Comparison of ENCODE assay signal across 8 mouse cellular contexts in the genomic region with DNA sequence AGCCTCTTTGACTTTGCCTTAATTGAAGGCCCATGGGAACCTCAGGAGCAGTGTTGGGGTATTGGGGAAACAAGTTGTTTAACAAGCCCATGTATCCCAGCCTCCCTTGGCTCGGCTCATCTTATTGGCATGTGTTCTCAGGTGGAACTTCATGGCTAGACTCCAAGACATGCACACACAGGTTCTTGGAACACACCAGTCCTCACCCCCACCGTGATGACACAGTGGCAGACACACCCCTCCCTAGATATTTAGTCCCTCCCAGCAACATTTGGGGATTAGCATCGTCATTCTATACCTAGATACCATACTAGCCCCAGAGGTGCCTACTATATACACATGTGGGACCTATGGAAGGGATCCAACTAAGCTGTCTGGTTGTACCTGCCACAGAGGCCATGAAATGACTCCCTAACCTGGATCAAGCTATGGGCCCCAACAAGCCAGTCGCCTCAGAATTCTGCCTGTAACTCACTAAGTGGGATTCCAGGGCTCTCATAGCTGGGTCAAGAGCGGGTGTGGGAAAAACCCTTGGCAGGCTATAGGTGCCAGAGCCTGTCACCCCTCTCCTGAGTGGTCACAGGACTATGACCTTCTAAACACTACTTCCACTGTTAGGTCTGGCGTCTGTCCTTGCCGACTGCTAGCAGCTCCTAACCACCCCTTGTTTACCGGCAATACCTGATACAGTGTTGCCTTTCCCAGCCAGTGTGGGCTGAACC. TPM values are rescaled to one million over a fixed set of nuclear protein-coding genes. Genes with fewer than 3 reads are reported as not detected.
DNase-seq lines count a peak whose midpoint lies in the region; ATAC-seq lines count a peak whose summit lies in the region.

No protein-coding gene starts in this region.

- no peaks in the 10 kb centered on the region for H3K27me3 ChIP-seq in megakaryocyte, embryonic 14.5 days (replicated peaks)
- H3K27me3 ChIP-seq in heart, embryonic 11.5 days (ENCODE audit: control insufficient read depth, insufficient read depth, low read length), result no peaks in the 10 kb centered on the region
- H3K27me3 ChIP-seq in neural tube, embryonic 15.5 days (replicated peaks), result peaks cover 8% of the 10 kb centered on the region; the same call in 1 of the 2 replicates

- H3K4me2 ChIP-seq in heart, embryonic 11.5 days, result peak overlapping the region; percentile 97
- peak overlapping the region; percentile 92 for H3K4me2 ChIP-seq in neural tube, embryonic 15.5 days

- H3K9me3 ChIP-seq in megakaryocyte, embryonic 14.5 days, result no peaks in the 10 kb centered on the region
- no peaks in the 10 kb centered on the region for H3K9me3 ChIP-seq in heart, embryonic 11.5 days (replicated peaks; ENCODE audit: control insufficient read depth, low read length)
- H3K9me3 ChIP-seq in neural tube, embryonic 15.5 days (replicated peaks), result no peaks in the 10 kb centered on the region

- H3K9ac ChIP-seq in heart, embryonic 11.5 days (ENCODE audit: low read depth, low read length), result peak overlapping the region; percentile 84; the same call in 1 of the 2 replicates
- H3K9ac ChIP-seq in neural tube, embryonic 15.5 days (replicated peaks), result no peak overlapping the region

- H3K4me1 ChIP-seq in megakaryocyte, embryonic 14.5 days, result peaks cover 77% of the 10 kb centered on the region
- peaks cover 43% of the 10 kb centered on the region for H3K4me1 ChIP-seq in heart, embryonic 11.5 days (ENCODE audit: control insufficient read depth, insufficient read depth, low read length)
- peaks cover 25% of the 10 kb centered on the region for H3K4me1 ChIP-seq in neural tube, embryonic 15.5 days

- H3K27ac ChIP-seq in heart, embryonic 11.5 days (ENCODE audit: low read depth, low read length), result no peak overlapping the region; the same call in 1 of the 2 replicates
- H3K27ac ChIP-seq in neural tube, embryonic 15.5 days (replicated peaks), result no peak overlapping the region

- H3K4me3 ChIP-seq in megakaryocyte, embryonic 14.5 days (replicated peaks), result peak overlapping the region; percentile 97
- peak overlapping the region; percentile 74 for H3K4me3 ChIP-seq in heart, embryonic 11.5 days (ENCODE audit: low read depth, low read length)
- H3K4me3 ChIP-seq in neural tube, embryonic 15.5 days (replicated peaks), result peak overlapping the region; percentile 56; the same call in 1 of the 2 replicates

- 56% methylated on average over 8 of the region's 8 CpGs for WGBS in heart, embryonic 11.5 days (ENCODE audit: insufficient replicate concordance)
- 88% methylated on average over 8 of the region's 8 CpGs for WGBS in neural tube, embryonic 15.5 days

- no peak for ATAC-seq in megakaryocyte, adult 5-6 weeks (ENCODE audit: poor library complexity, severe bottlenecking)
- ATAC-seq in heart, embryonic 11.5 days (replicated peaks; ENCODE audit: insufficient number of reproducible peaks, low FRiP score, low TSS enrichment), result no peak
- no peak for ATAC-seq in neural tube, embryonic 15.5 days (ENCODE audit: low FRiP score)

- peak; percentile 52 for DNase-seq in kidney, postnatal 10 days
- no peak for DNase-seq in ovary, postnatal 36 days (ENCODE audit: low spot score)
- no peak for DNase-seq in cerebellum, adult 11 months
- DNase-seq in frontal cortex, adult 2 months (ENCODE audit: extremely low spot score in 1 of 2, low spot score in 1 of 2), result no peak

- H3K36me3 ChIP-seq in megakaryocyte, embryonic 14.5 days (replicated peaks; ENCODE audit: low read length), result peaks cover 52% of the 10 kb centered on the region
- H3K36me3 ChIP-seq in heart, embryonic 11.5 days (ENCODE audit: control insufficient read depth, insufficient read depth, low read length), result 0 out of 2 replicates have a peak, but pooled peaks cover 7% of the 10 kb centered on the region
- peaks cover 23% of the 10 kb centered on the region for H3K36me3 ChIP-seq in neural tube, embryonic 15.5 days

RNA-seq across cellular contexts. Expression of gene Cish, which starts 2.4 kb away (rescaled TPM):
- polyA plus RNA-seq in megakaryocyte, embryonic 14.5 days (2012; ENCODE audit: insufficient read depth, low replicate concordance), result 47.7 and 114 TPM in 2 replicates
- total RNA-seq in megakaryocyte, adult 5-6 weeks (2015), result 1.7 and 5.3 TPM in 2 replicates
- 0.40 and 0.45 TPM in 2 replicates for total RNA-seq in megakaryocyte, adult 5-6 weeks (2017)
- 7.7 and 8.8 TPM in 2 replicates for polyA plus RNA-seq in heart, embryonic 11.5 days (2014; fragmentation: Nextera tagmentation; extraction: Ambion mirVana)
- polyA plus RNA-seq in neural tube, embryonic 15.5 days (2015; fragmentation: Nextera tagmentation; extraction: Ambion mirVana), result 12.6 and 15.5 TPM in 2 replicates
- polyA plus RNA-seq in frontal cortex, adult 2 months (2012; rRNA removed), result 5.3 and 7.1 TPM in 2 replicates

RNA-seq across cellular contexts. Expression of gene Mapkapk3, which starts 8.5 kb away (rescaled TPM):
- polyA plus RNA-seq in megakaryocyte, embryonic 14.5 days (2012; ENCODE audit: insufficient read depth, low replicate concordance), result 35.6 and 49.9 TPM in 2 replicates
- total RNA-seq in megakaryocyte, adult 5-6 weeks (2015), result 98.6 and 105 TPM in 2 replicates
- total RNA-seq in megakaryocyte, adult 5-6 weeks (2017), result 156 and 174 TPM in 2 replicates
- 5.8 and 9.0 TPM in 2 replicates for polyA plus RNA-seq in heart, embryonic 11.5 days (2014; fragmentation: Nextera tagmentation; extraction: Ambion mirVana)
- polyA plus RNA-seq in neural tube, embryonic 15.5 days (2015; fragmentation: Nextera tagmentation; extraction: Ambion mirVana), result 2.2 and 9.4 TPM in 2 replicates
- 7.0 and 7.6 TPM in 2 replicates for polyA plus RNA-seq in frontal cortex, adult 2 months (2012; rRNA removed)

RNA-seq across cellular contexts. Expression of gene Hemk1, which starts 39.9 kb away (rescaled TPM):
- 8.1 TPM in 1 of 2 replicates, not detected in the other for polyA plus RNA-seq in megakaryocyte, embryonic 14.5 days (2012; ENCODE audit: insufficient read depth, low replicate concordance)
- total RNA-seq in megakaryocyte, adult 5-6 weeks (2015), result 4.1 and 6.4 TPM in 2 replicates
- total RNA-seq in megakaryocyte, adult 5-6 weeks (2017), result 5.0 and 8.0 TPM in 2 replicates
- polyA plus RNA-seq in heart, embryonic 11.5 days (2014; fragmentation: Nextera tagmentation; extraction: Ambion mirVana), result 10.6 and 12.1 TPM in 2 replicates
- polyA plus RNA-seq in neural tube, embryonic 15.5 days (2015; fragmentation: Nextera tagmentation; extraction: Ambion mirVana), result 16.3 and 18.2 TPM in 2 replicates
- polyA plus RNA-seq in frontal cortex, adult 2 months (2012; rRNA removed), result 31.9 and 39.1 TPM in 2 replicates

RNA-seq across cellular contexts. Expression of gene 6430571L13Rik, which starts 42.2 kb away (rescaled TPM):
- not detected in 2 replicates for polyA plus RNA-seq in megakaryocyte, embryonic 14.5 days (2012; ENCODE audit: insufficient read depth, low replicate concordance)
- not detected in 2 replicates for total RNA-seq in megakaryocyte, adult 5-6 weeks (2015)
- not detected in 2 replicates for total RNA-seq in megakaryocyte, adult 5-6 weeks (2017)
- 0.66 and 0.92 TPM in 2 replicates for polyA plus RNA-seq in heart, embryonic 11.5 days (2014; fragmentation: Nextera tagmentation; extraction: Ambion mirVana)
- 7.8 and 9.1 TPM in 2 replicates for polyA plus RNA-seq in neural tube, embryonic 15.5 days (2015; fragmentation: Nextera tagmentation; extraction: Ambion mirVana)
- 26.2 and 26.8 TPM in 2 replicates for polyA plus RNA-seq in frontal cortex, adult 2 months (2012; rRNA removed)
